Mouse (Mus musculus) kidney, postnatal 4 days (tissue): ENCODE measurements at regions not wholly inside any gene's neighbourhood (a gene's known extent, or its start where the extent isn't known, plus 50 kb on each side); places are given as distances from the start of the nearest gene placed in this dataset.

Experiments
- DNase-seq, 2 experiments: peaks; one replicate each; pipeline ENCODE4 v3.0.0; 2021; ENCODE audit warnings: mixed read lengths in 2 of 2

DNA sequence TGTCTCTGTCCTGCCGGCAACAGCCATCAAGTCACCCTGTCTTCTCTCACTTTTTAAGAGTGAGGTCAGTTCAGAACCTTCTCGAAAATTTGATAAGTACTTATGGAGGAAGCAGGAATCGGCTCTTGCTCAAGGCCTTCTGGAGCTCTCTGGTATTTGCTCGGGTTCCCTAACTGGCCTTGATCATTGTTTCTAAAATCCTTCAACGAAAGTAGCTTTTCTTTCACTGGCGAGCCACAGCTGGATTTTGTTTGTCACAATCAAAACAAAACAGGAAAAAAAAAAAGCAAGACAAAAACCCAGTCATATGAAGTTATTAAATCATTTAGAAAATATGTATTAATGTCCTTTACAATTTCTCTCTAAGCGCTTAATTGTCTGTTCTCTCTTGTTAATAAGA, 156.6 kb upstream of the Tex13c2 start:
- no peak for DNase-seq

DNA sequence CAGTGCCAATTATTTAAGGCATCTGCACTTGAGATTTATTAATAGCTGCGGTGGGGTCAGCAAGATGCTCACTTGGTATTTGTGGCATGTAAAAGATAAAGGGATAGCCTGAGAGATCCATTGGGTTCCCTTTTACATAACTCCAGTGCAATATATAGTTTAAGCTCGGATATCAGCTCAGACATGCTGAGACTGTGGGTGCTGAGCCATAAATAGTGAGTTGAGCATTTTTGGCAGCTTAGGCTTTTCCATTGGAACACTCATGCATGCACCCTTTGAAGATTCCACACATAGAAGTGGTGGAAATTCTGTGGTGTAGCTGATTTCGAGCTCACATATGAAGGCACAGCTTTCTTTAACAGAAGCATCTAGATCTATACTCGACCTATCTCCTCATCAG, 155.9 kb upstream of the Tex13c2 start:
- DNase-seq = no peak

DNA sequence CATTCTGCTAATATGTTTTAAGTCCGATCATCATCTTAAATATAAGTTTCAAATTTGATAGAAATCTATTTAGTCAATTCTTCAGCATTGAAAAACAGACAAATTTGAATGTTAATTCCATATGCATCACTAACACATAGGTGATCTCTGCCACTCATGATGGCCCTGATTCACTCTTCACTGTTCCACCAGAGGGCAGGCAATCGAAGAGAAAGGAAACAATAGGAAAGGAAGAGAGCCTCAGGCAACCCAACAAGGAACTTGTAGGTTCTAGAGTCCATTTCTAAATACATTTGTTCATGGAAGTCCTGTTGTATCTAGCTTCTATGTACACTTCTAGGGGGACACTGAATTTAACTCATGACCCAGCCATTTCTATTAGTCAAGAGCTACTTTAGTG, 154.7 kb upstream of the Tex13c2 start:
- DNase-seq = no peak

DNA sequence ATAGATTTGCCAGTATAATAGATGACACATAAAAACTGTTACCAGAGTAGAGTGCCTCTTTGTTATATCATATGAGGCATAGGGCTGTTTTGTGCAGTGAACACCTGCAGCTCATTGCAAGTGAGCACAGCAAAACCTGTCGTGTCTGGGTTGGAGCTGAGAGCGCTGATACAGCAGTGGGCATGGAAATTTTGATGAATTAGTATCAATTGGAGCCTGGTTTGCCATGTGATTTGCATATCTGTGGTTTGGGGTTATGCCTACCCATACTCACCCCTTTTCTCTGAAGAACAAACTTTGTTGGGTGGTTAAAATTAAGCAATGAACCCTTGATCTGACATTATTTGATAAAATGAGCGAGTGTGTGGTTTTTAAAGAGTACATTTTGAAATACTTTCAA, 152.7 kb upstream of the Tex13c2 start:
- DNase-seq = no peak

DNA sequence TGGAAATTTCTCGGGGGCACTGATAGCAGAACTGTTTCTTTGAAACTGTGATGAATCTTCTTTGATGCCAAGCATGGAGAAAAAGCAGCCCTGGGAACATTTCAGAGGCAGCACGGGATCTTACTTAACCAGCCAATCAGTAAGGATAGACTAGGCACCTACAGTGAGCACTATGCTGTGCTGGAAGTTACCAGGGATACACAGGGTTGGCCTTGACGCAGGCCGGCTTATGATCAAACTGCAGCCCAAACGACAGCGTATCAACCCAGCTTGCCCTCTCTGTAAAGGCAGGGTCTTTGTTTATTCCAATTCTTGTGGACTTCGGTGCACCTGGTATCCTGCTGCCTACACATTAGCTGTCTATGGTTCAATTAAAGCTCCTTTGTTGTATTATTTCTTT, 147.1 kb upstream of the Tex13c2 start:
- no peak for DNase-seq

DNA sequence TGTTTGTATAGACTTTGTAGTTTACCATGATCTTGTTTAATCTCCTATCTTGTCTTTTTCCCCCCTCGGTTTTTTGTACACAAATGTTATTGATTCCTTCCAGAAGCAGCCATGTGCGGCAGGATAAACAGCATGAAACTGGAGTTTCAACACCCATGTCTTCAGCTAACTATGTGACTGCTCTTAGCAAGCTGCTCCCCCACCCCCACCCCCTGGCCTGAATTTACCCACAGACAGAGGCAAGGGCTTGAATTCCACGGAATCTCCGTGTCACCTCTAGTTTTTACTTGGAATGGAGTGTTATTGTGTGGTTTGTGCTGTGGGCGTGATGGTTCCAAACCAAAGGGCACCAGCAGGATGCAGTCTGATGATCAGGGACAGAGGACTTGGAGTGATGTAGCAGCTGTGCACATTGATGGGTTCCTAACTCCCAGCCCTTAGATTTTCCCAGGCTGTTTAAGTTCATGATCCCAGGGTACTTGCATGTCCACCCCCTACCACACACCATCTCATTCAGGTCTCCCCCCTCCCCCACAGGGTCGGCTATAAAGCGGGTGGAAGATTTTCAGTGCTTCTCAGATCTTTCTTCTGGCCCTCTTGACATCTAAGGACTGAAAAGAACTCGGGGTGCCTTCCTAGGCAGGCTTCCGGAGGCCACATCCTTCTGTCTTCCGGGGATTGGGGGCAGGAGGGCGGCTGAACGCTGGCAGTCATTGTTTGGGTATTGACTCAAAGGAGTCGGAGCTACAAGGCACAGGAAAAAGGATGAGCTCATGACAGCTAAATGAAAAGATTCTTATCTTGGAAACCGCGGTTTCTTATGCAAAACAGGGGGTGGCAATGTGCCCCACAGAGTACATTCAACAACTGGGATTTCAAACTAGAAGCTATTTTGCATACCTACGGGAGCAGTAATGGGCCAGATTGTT, 146.3 kb upstream of the Tex13c2 start:
- peak; percentile 16 to 42 for DNase-seq

DNA sequence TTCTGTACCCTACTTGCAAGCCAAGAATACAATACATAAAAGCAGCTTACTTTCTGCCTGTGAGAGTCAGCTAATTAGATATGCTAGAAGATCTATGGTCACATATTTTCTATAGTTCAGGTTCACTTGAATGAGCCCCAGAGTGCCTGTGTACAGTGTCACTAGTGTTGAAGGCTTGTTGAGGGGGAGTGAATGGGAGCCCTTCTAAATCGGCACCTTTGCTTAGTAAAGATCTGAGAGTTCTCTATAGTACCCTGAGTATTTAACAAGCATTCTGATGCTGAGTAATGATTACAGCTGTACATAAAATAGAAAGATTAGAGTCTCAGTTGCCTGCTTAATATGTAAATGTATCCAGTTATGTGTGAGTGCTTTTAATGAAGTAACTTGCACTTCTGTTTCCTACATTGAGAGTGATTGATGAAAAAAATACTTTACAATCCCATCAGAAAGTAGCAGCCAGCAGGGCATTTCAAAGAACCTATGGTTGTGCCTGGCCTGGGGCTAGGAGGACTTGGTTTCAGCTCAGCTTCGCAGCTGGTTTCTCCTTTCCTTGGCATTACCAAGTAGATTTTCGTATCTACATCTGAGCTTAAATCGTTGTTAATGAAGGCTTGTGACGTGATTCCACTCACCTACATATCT, 136.8 kb upstream of the Tex13c2 start:
- DNase-seq = no peak

DNA sequence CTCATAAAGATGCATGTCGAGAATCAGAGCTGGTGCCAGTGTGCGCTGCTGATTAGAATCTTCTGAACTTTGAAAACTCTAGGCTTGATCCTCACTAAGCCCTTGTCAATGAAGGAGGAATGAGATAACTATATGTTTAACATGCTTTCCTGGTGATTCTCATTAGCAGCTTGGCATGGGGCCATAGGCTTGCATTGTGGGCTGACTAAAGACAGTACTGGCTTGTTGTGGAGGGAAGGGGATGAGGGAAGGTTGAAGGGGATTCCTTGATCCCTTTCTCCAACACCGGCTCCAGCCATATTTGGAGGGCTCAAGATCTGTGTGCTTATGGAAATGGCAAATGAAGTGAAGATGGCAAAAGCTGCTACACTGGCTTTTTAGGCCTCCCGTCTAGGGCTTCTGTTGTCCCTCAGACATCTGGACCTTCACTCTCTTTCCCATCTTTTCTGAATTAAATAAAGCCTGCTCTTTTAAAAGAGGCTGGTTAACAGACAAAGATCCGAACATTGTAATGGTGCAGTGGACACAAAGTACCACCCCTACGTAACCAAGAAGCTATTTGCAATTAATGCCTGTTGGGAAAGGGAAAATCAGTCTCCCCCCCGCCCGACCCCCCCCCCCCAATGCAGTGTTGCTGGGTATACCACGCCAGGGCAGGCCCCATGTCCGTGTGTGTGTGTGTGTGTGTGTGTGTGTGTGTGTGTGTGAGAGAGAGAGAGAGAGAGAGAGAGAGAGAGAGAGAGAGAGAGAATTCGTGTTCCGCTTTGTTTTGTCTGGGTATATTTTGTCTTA, 129.9 kb upstream of the Tex13c2 start:
- DNase-seq = peak in 1 of 2 experiments; percentile 10

DNA sequence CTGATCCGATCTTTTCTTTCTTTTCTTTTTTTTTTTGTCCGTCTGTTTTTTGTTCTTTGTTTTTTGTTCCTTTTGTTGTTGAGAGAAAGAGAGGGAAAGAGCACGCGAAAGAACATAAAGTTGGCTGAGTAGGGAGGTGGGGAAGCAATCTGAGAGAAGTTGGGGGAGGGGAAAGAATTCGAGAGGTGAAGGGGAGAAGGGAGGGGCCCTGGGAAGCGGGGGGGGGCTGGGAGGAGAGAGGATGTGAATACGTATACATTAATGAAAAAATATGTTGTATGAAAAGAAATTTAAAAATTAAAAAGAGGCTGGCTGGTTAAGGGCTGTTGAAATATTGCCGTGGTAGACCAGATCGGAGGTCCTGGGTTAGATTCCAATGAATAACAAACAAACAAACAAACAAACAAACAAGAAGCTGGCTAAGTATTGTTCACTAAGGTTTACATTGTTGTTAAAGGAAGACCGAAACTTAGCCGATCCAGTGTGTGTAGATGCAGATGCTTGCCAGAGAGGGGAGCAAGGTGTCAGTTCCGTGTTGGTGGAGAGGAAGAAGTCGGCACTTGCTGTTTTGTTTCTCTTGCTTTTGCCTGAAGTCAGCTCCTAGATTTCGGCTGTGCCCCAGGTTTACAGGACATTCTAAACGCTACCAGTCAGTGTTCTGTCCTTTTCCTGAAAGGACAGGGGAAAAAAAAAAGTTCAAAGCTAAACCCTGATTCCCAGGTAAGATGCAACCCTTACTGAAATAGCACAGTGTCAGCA, 129.1 kb upstream of the Tex13c2 start:
- DNase-seq = peak; percentile 10 to 40

DNA sequence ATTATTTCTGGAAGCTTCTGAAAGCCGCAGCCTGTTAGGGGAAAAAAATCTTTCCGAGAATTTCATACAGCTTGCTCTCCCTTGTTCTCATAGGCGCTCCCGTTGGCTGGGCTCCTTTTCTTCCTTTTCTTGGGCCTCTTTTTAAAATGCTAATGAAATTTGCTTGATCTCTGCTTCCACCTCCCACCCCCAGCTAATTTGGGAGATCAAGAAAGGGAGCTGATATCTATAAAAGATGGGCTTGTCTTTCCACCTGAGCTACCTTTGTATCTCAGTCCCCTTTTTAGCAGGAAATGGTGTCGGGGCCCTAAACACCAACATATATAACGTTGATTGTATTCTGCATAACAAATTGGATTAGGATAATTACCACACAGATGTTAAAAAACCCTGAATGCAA, 128.5 kb upstream of the Tex13c2 start:
- peak in 1 of 2 experiments; percentile 4 for DNase-seq

DNA sequence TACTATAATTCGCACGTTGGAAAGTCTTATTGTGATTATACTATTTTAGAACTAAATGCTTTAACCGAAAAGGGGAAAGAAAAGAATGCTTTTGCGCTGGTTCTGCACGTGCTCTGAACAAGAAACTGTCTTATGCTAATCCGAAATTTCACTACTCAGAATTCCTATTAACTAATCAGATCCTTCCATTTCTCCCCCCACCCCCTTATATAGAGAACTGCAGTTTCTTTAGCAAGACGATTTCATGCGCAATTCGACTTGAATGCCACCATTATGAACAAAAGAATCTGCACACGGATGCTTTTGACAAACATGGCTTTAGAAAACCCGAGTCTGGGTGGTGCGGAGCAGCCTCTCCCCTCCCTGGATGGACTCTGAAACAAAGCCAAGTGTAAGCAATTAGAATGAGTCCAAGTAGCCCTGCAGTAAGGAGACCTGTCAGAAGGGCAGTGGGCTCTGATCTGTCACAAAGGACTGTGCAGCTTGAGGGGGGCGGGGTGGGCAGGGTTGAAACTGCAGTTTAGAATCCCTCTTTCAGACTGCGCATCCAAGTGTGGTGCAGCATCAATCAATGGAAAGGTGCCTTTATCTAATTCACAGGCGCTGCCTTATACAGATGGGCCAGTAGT, 128.0 kb upstream of the Tex13c2 start:
- no peak for DNase-seq

DNA sequence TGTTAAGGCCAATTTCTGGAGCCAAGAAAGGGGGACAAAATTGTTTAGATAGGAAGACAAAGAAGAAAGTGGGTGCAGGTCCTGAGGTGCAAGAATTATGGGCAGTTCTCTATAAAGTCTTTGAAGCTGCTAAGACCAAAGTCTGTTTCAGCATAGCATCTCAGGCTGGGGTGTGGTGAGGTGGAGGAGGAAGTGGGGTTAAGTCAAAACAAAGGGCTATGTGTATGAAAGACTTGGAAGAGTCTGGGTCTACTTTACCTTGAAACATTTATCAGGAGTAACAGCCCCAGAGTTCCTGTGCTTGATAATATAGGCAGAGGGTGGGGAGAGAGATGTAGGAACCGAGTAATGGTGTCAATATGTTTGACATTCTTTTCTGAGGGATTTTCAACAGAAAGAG, 125.4 kb upstream of the Tex13c2 start:
- DNase-seq = no peak

DNA sequence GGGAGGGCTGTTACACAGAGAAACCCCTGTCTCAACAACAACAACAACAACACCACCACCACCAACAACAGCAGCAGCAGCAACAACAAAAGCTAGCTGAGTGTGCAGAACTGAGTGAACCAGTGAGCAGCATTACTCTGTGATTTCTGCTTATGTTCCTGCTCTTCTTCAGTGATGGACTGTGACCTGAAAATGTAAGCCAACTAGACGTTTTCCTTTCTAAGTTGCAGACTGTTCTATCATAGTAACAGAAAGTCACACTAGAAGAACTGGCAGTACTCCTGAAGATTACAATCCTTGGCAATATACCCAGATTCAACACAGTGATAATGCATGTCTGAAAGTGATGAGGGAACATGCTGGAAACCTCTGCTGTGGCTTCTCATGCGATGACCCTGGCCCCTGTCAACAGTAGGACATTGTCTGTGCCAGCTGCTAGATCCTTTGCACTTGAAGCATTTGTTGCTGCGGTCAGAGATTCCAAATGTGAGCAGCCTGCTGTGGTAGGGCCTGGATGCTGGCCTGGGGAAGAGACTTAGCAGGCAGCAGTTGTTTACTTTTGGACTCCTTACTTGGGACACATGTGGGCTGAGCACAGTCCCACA, 115.6 kb upstream of the Tex13c2 start:
- DNase-seq = peak; percentile 13 to 32

DNA sequence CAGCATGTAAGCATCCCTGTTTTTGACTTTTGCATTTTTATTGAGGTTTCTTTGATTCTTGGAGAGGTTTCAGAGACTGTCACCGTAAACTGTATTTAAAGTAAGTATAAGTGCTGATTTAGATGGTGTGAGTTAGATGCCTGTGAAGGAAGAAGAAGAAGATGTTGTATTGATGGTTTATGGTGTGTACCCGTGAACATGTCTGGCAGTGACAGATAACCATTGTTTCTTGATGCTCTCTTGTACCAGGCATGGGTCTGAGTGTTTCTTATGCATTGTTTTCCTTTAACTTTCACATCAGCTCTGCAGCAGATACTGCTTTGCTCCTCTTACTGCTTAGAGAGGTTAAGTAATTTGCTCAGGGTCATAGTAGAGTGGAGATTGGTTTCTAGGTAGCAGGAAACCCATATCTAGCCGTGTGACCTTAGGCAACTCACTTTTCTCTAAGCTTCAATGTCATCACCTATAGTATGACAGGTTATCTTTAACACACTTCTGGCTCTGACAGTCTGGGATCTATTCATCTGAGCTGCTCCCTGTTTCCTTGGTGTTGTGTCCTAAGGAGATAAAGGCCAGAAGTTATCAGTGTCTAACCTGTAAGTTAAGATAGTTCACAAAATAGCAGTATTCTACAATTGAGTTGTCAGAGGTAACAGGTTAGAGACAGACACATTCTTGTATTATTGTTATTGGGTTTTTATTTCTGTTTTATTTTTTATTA, 95.5 kb upstream of the Tex13c2 start:
- DNase-seq = no peak

DNA sequence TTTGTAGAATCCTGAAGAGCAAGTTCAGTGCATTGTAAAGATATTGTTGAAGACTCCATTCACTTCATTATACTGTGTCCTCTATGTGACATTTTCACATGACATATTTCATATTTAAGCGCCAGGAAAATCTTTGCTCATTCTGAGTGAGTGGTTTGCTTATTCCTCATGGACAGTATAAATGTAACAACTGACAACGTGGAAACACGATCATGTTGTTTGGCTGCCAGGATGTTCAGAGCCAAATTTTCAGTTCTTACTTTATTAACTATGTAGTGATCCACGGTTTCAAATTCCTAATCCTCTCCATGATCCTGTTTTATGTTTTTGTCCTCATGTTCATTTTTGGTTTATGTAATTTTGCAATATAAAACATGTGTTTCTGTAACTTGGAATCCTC, 93.0 kb upstream of the Tex13c2 start:
- DNase-seq = no peak

DNA sequence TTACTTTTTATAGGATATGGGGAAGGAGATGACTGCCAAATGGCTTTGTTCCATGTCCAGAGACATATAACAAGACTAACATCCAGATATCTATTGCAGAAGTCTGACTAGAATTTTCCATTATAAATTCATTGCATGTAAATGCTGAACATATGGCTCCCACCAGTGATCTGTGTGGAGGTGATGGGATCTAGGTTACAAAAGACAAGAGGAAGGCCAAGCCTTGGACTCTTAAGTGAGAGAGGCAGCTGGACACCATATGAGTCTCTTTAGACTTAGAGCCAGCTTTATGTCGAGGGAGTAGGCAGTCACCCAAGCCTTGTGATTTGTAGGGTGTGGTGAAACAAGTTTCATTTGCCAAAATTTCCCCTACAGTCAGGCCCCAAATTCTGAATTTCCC, 90.7 kb upstream of the Tex13c2 start:
- DNase-seq = peak; percentile 47 to 56

DNA sequence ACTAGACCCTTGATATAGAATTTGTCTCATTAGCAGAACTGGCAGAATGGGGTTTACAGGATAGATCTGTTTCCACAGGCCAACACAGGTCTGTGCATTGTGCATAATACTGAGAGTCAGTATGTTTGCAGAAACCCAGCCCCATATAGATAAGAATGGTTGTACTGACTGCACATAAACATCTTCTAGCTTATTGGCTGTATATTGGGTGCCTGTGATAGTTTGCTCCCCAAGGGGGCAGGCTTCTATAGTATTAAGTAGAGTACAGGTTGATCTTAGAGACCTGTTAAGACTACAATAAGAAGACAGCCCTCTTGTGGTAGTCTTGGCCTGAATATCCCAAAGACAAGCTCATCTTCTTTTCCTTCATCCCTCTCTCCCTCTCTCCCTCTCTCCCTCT, 90.1 kb upstream of the Tex13c2 start:
- no peak for DNase-seq

DNA sequence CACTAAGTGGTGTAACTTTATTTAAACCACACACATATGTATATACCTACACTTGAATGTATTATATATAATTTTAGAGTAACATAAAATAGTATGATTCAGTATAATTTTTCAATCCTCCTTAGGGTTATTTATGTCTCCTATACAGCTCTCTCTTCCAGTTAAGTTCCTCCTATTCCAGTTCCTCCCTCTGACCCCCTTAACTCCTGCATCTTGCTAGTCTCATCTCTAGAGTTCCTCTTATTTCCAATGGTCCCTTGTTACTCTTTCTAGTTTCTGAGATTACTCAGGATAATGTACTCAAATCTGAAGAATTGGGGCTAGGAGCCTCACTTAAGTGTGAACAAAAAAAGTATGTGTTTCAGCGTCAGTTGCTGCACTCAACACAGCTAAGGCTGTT, 88.4 kb upstream of the Tex13c2 start:
- DNase-seq = no peak

DNA sequence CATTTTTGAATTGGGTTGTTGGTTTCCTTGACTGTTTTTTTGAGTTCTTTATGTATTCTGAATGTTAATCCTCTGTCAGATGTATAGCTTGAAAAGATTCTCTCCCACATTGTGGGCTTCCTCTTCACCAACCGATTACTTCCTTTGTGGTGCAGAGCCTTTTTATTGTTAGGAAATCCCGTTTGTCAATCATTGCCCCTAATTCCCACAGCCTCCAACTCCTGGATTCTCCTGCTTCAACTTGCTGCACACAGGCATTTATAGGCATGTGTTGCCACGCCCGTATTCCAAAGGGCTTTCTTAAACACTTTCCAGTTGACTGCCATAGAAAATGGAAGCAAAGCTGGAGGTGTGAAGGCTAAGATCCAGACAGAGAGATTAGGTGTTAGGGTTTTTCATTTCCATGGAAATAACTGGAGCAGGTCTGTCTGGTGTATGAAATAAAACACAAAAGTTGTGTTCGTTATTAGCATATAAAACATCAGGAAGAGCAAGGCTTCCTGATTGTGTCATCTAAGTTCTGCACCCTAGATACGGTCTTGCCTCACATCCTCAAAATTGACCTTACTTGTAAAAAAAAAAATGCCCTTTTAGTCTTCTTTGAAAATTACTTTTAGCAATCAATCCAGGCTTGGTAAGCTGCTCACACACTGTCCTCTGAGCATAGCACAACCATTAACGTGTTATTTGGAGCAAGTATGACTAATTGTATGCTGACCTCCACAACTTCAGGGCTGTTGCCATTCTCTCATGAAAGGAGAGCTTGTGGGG, 87.7 kb upstream of the Tex13c2 start:
- DNase-seq = no peak

DNA sequence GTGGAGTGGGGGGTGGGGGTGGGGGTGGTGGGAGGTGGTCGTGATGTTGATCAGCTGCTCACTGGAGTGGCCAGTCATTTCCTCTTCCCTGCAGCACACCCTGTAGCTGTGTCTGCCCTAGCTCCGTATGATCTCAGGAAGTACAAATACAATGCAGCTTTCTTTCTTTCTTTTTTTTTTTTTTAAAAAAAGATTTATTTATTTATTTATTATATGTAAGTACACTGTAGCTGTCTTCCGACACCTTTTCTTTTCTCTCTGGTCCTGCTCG, 87.2 kb upstream of the Tex13c2 start:
- no peak for DNase-seq
